Mouse (Mus musculus): Measurements from ENCODE around the gene Zdhhc1.

The Zdhhc1 gene

GRCm38 (mm10) chr8:105475742-105476141, 21.0 kb downstream of the Zdhhc1 start:
- no peak for DNase-seq

- DNase-seq: no peak
These were observed 21.4 kb downstream of the Zdhhc1 start for GRCm38 (mm10) chr8:105475254-105475653.

- DNase-seq: no peak
These were observed 22.0 kb downstream of the Zdhhc1 start for GRCm38 (mm10) chr8:105474680-105475079.

GRCm38 (mm10) chr8:105473816-105474606, 22.7 kb downstream of the Zdhhc1 start:
- peak; percentile 82 for DNase-seq

GRCm38 (mm10) chr8:105472983-105473382, 23.7 kb downstream of the Zdhhc1 start:
- no peak for DNase-seq

- DNase-seq: no peak
These were observed 24.2 kb downstream of the Zdhhc1 start for GRCm38 (mm10) chr8:105472414-105472932.

GRCm38 (mm10) chr8:105471314-105472015, 25.2 kb downstream of the Zdhhc1 start, which contains the start of gene Tppp3:
Gene Tppp3 (minus strand): TSS chr8:105471526.
- DNase-seq: peak; percentile 96

GRCm38 (mm10) chr8:105470681-105471313, 25.9 kb downstream of the Zdhhc1 start:
- DNase-seq: no peak

GRCm38 (mm10) chr8:105470262-105470661, 26.4 kb downstream of the Zdhhc1 start:
- no peak for DNase-seq

- DNase-seq: no peak
These were observed 26.9 kb downstream of the Zdhhc1 start for GRCm38 (mm10) chr8:105469816-105470215.

GRCm38 (mm10) chr8:105469041-105469695, 27.5 kb downstream of the Zdhhc1 start:
- peak; percentile 72 for DNase-seq

- DNase-seq: no peak
These were observed 28.5 kb downstream of the Zdhhc1 start for GRCm38 (mm10) chr8:105468002-105468720.

- no peak for DNase-seq
These were observed 29.2 kb downstream of the Zdhhc1 start for GRCm38 (mm10) chr8:105467396-105467985.

GRCm38 (mm10) chr8:105466700-105467291, 29.9 kb downstream of the Zdhhc1 start:
- no peak for DNase-seq

GRCm38 (mm10) chr8:105466246-105466645, 30.5 kb downstream of the Zdhhc1 start:
- DNase-seq: no peak

GRCm38 (mm10) chr8:105464595-105464994, 32.1 kb downstream of the Zdhhc1 start:
- no peak for DNase-seq

- DNase-seq: no peak
These were observed 35.5 kb downstream of the Zdhhc1 start for GRCm38 (mm10) chr8:105461085-105461803.

- DNase-seq: no peak
These were observed 41.5 kb downstream of the Zdhhc1 start for GRCm38 (mm10) chr8:105455218-105455617.

GRCm38 (mm10) chr8:105454088-105454487, 42.6 kb downstream of the Zdhhc1 start:
- DNase-seq: no peak

GRCm38 (mm10) chr8:105453296-105453695, 43.4 kb downstream of the Zdhhc1 start:
- no peak for DNase-seq
